Mouse (Mus musculus) duodenum, adult 2 months (tissue): Measurements from ENCODE around the gene H2-T3. TPM values are rescaled to one million over a fixed set of nuclear protein-coding genes. Genes with fewer than 3 reads are reported as not detected.

Experiments used
- polyA plus RNA-seq: library from polyadenylated mRNA; depleted of rRNA; stranded (reverse); fragments of >200 nt; gene quantifications from 2 replicates; pipeline ENCODE4 v1.2.3, GENCODE M21; 2012; ENCODE audit warnings: low replicate concordance; rRNA removed

Gene H2-T3
- polyA plus RNA-seq: 118 and 133 TPM in 2 replicates

GRCm38 (mm10) chr17:36190169-36190507 lies at the start of gene H2-T3:
Gene H2-T3 (minus strand): TSS chr17:36190287.

GRCm38 (mm10) chr17:36168039-36168652 lies 21.9 kb downstream of the H2-T3 start, which contains the start of gene Gm8909:
Gene Gm8909 (minus strand): TSS chr17:36168537.

Other genes with a start within 250 kb of the H2-T3 start
- gene Abcf1, start 220.5 kb downstream of the H2-T3 start, polyA plus RNA-seq: 60.3 and 89.7 TPM in 2 replicates
- gene Gnl1, start 210.4 kb downstream of the H2-T3 start, polyA plus RNA-seq: 17.2 and 34.2 TPM in 2 replicates
- gene Prr3, start 210.1 kb downstream of the H2-T3 start, polyA plus RNA-seq: 8.2 and 8.5 TPM in 2 replicates
- gene H2-T24, start 169.7 kb downstream of the H2-T3 start, polyA plus RNA-seq: 1.2 and 1.9 TPM in 2 replicates
- 247 and 672 TPM in 2 replicates for gene H2-T23, start 157.4 kb downstream of the H2-T3 start, polyA plus RNA-seq
- gene H2-T22, start 147.5 kb downstream of the H2-T3 start, polyA plus RNA-seq: 22.4 and 45.9 TPM in 2 replicates
- gene Gm6034, start 147.3 kb downstream of the H2-T3 start, polyA plus RNA-seq: not detected in 2 replicates
- gene Gm11127, start 131.9 kb downstream of the H2-T3 start, polyA plus RNA-seq: 46.7 and 279 TPM in 2 replicates
- 0.06 TPM in 2 replicates for gene Gm19684, start 68.6 kb downstream of the H2-T3 start, polyA plus RNA-seq
- 12.6 and 15.9 TPM in 2 replicates for gene Gm7030, start 60.9 kb downstream of the H2-T3 start, polyA plus RNA-seq
- gene Gm8909, start 21.8 kb downstream of the H2-T3 start, polyA plus RNA-seq: 99.5 and 293 TPM in 2 replicates
- 132 and 151 TPM in 2 replicates for gene Rpp21, start 67.8 kb upstream of the H2-T3 start, polyA plus RNA-seq
- 5.3 and 8.0 TPM in 2 replicates for gene Trim39, start 82.0 kb upstream of the H2-T3 start, polyA plus RNA-seq
- gene H2-M10.2, start 96.2 kb upstream of the H2-T3 start, polyA plus RNA-seq: not detected in 2 replicates
- gene H2-M10.1, start 135.9 kb upstream of the H2-T3 start, polyA plus RNA-seq: not detected in 2 replicates
- gene H2-M10.3, start 178.1 kb upstream of the H2-T3 start, polyA plus RNA-seq: not detected in 2 replicates